Mouse (Mus musculus) bone marrow, adult 2 months (tissue): ENCODE results near the gene Copg2.

ENCODE experiments used
- CTCF ChIP-seq: fragments of 200-500 bp; IDR thresholded peaks from 2 replicates; pipeline ENCODE4 v1.5.1; 2011; ENCODE audit warnings: low read length, control low read depth; ENCODE audit not compliant: control insufficient read depth, insufficient read depth
- POLR2A ChIP-seq: fragments of 200-500 bp; IDR thresholded peaks from 2 replicates; pipeline ENCODE4 v1.6.1; 2011; ENCODE audit warnings: low read depth, mild to moderate bottlenecking, control low read depth, low read length, borderline replicate concordance; ENCODE audit not compliant: control insufficient read depth

DNA sequence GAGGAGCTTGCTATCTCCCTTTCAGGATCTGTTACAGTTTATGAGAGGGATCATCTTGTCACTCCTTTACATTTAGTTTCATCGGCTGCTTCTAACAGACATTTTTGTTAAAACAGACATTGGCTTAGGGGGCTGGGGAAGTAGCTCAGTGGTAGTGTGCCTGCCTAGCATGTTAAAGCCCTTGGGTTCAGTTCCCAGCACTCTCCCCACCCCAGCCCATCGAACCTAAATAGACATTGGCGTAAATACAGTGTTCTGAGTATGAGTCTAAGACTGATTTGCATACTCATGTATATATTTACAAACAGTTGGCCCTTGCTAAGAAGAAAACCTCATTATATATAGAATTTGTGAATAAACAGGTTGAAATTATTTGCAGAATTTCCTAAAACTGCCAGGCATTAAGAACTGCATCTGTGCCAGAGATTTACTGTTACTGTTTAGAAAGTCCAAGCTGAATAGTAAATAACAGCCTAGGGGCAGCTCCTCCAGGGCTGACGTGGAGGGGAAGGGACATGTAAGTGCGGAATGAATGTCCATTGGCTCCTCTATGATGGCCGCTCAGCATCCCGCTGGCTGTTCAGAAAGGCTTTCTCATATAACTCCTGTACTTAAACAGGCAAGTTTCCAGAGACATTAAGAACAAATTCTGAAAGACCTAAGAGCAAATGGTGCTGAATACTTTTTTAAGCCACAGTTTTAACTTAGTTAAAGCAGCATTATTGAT lies 148.8 kb downstream of the Copg2 start:
- TF ChIP-seq CTCF: no peak
- TF ChIP-seq POLR2A: no peak
